Mouse (Mus musculus) skeletal muscle tissue, postnatal 0 days (tissue): ENCODE results near the gene Spdye4b. TPM values are rescaled to one million over a fixed set of nuclear protein-coding genes. Genes with fewer than 3 reads are reported as not detected.

Experiments
- microRNA-seq, 2 experiments: library from miRNA; unstranded; fragments of <30 nt; microRNA quantifications; one replicate each; pipeline ENCODE4; 2016
- polyA plus RNA-seq: library from polyadenylated mRNA; unstranded; fragments of >200 nt; fragmentation: Nextera tagmentation; extraction: Ambion mirVana; gene quantifications from 2 replicates; pipeline ENCODE4 v1.2.1, GENCODE M21; 2015

Gene Spdye4b
- polyA plus RNA-seq: not detected in 2 replicates

DNA sequence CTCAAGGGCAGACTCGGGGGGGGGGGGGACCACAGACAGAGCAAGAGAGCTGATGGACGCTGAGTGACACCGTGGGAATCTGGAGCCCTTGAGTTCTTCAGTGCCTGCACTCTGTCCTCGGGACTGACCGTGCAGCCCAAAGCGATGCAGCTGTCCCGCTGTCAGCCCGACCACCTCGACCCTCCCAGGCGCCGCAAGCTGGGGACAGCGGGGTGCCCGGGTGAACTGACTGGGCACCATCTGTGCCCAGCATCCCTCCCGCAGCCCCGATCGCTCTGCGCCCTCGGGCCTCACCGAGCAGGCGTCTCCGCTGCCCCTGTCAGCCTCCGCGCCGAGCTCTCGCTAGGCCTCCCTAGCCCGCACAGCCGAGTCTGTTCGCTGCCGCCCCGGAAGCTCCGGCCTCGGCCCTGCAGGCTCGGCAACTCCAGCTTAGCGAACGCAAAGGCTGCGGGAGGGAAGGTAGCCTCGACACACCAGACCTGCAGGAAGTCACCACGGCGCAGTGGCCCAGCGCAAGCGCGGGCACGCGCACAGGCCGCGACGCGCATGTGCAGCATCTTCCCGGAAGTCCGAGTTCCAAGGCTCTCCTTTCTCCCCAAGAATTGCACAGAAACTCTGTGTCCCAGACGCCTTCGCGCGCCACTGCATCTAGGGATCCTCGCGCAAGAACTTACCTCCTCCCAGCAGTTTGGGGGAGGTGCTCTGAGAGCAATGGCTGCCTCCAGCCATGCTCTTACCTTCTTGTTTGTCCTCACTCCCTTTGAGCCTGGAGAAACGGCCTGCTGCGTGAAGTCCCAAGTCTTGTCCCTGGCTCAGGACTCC lies at the start of gene Spdye4b, which contains the start of gene Rbak:
Spdye4b (plus strand) TSS at position 763 of the 822 bp plus-strand sequence.
Rbak (minus strand) TSS at position 521 of the 822 bp plus-strand sequence.

DNA sequence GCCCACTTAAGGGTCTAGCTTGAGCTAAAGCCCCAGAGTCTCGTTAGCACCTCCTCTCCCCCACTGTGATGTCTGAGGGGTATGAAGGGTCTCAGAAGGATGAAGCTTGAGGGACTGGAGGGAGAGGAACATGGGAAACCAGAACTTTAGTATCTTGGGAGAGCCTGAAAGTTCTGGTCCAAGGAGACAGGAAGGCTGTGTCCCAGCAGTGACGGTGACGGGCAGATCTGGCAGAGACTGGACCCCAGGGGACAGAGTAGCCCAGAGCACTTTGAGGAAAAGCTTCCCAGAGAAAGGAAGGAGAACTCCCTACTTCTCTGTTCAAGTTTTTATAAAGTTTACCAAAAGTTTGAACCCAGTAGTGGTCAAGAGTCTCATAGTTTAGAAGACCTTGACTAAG lies 33.3 kb upstream of the Spdye4b start, which contains the start of gene Olfr718-ps1:
Olfr718-ps1 (minus strand) TSS at position 101 of the 400 bp plus-strand sequence.

DNA sequence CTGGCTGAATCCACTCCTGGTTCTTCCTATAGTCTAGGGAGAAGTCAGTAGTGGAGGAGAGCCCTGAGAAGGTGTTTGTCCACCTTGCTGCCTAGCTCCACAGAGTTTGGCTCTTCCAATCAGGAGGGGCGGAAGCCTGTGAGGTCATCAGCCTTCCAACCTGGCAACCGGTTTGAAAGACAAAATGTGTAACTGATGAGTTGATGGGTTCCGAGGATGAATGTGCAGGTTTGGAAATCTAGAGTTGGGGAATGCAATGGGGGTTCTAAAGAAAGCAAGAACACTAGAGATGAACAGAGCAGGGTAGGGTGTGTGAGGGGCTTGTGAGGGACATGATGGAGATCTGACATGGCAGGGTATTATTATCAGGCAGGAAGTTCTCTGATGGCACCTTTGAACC lies 46.0 kb downstream of the Spdye4b start, which contains the start of gene Spdye4a:
Spdye4a (minus strand) TSS at position 101 of the 400 bp plus-strand sequence.

DNA sequence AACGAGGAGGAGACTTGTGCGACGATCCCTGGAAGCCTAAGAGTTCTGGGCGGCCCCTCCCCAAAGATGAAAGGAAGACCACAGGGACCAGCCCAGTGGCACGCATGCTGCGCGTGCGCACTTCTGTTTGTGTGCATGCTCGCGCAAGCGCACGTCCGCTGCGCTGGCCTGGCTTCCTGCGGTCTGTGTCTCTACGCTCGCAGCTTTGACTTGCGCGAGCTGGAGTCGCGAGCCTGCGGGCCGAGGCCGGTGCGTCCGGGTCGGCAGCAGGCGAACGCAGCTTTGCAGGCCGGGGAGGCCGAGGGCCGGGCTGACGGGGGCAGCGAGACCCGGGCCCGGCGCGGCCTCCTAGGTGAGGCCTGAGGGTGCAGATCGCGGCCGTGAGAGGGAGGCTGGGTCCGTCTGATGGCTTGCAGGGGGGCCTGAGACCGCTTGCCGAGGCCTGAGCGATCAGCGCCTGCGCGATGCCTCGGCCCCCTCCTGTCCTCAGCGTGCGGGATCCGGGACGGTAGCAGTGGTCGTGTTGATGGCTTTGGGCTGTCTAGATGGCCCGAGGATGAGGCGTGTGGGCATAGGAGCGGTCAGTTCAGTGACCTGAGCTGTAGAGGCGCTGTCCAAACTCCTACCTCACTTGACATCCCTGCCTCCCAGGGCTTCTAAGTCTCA lies 54.3 kb downstream of the Spdye4b start, which contains the start of gene Zfp12:
Zfp12 (plus strand) TSS at position 136 of the 666 bp plus-strand sequence.

Small RNAs within 50 kb of the gene (microRNA-seq; reads per million reads assigned to microRNA genes)
- gene Gm44405: 0 reads per million in 2 experiments

Other genes starting within 250 kb of the Spdye4b start
- gene Fscn1, start 220.7 kb upstream of the Spdye4b start, polyA plus RNA-seq: 95.7 and 123 TPM in 2 replicates
- gene Rnf216, start 68.0 kb upstream of the Spdye4b start, polyA plus RNA-seq: 17.7 and 18.1 TPM in 2 replicates
- gene Olfr718-ps1, start 33.4 kb upstream of the Spdye4b start, polyA plus RNA-seq: not detected in 2 replicates
- gene Rbak, start 242 bp upstream of the Spdye4b start, polyA plus RNA-seq: 4.3 and 4.8 TPM in 2 replicates
- gene Spdye4a, start 45.9 kb downstream of the Spdye4b start, polyA plus RNA-seq: not detected in 2 replicates
- gene Zfp12, start 54.1 kb downstream of the Spdye4b start, polyA plus RNA-seq: 4.8 and 5.7 TPM in 2 replicates
- 1.4 TPM in 2 replicates for gene Zfp316, start 89.0 kb downstream of the Spdye4b start, polyA plus RNA-seq
- not detected in 2 replicates for gene Zfp853, start 112.6 kb downstream of the Spdye4b start, polyA plus RNA-seq
- gene E130309D02Rik, start 134.3 kb downstream of the Spdye4b start, polyA plus RNA-seq: 11.5 and 12.3 TPM in 2 replicates
- gene Zdhhc4, start 148.2 kb downstream of the Spdye4b start, polyA plus RNA-seq: 62.4 and 63.2 TPM in 2 replicates
- not detected in 2 replicates for gene Grid2ip, start 176.3 kb downstream of the Spdye4b start, polyA plus RNA-seq
- gene Kdelr2, start 222.8 kb downstream of the Spdye4b start, polyA plus RNA-seq: 169 and 210 TPM in 2 replicates